Mouse (Mus musculus): ENCODE measurements at regions not wholly inside any gene's neighbourhood (a gene's known extent, or its start where the extent isn't known, plus 50 kb on each side); places are given as distances from the start of the nearest gene placed in this dataset.

DNA sequence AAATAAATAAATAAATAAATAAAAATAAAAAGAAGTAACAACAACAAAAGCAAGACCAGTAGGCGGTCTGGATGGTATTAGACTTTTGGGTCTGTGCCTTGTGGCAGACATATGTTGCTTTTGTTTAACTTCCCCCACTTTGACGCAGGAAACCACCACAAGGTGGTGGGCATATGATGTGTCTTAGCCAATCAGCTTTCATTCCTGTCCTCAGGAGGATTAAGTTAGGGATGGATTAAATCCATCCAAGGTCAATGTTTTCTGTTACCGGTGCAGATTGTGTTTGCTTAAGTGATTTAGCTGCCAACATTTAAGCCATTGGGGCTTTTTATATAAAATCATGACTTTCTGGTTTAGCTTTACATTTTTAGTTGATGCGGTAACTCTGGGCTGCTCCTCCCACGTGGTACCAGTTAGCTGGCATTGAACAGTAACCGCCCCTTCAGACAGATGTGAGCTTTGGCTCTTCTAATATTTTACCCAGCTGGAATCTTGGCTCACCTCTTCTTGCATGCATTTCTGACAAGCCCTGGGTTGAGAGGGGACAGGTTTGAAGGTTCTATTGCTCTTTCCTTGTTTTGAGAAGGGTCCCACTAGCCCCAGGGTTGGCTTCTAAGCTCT lies 121.0 kb upstream of the Xylt1 start:
- no peak overlapping the region for H3K9ac ChIP-seq
- H3K9me3 ChIP-seq (replicated peaks), result no peaks in the 10 kb centered on the region
- 71% methylated on average over 6 of the region's 6 CpGs for WGBS
- no peaks in the 10 kb centered on the region for H3K36me3 ChIP-seq
- H3K4me3 ChIP-seq, result no peak overlapping the region
- no peak overlapping the region for H3K27ac ChIP-seq
- no peaks in the 10 kb centered on the region for H3K27me3 ChIP-seq
- H3K4me1 ChIP-seq, result peaks cover 9% of the 10 kb centered on the region; the same call in 1 of the 2 replicates
- H3K4me2 ChIP-seq (replicated peaks), result no peak overlapping the region
- no peak for ATAC-seq (ENCODE audit: low FRiP score)

DNA sequence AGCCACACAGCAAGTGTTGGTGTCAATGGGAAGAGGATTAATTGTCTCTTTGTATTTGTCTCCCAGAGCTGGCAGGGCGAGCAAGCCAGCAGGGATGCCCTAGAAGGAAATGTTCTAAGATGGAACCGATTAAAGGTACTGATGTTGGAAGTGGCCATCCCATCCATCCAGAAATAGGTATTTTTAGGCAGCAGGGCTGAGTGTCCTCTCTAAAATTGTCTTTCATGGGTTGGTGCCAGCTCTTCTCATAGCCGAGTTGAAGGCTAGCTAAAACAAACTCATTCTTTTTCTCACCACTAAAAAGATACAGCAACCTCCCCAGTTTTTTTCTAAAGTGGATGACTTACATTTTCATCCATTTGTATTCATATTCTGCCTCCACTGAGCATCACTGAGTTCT lies 120.2 kb upstream of the Xylt1 start:
- no peak overlapping the region for H3K4me3 ChIP-seq
- H3K36me3 ChIP-seq, result no peaks in the 10 kb centered on the region
- no peak overlapping the region for H3K9ac ChIP-seq
- WGBS, result 71% methylated on average over 3 of the region's 3 CpGs
- H3K27me3 ChIP-seq, result no peaks in the 10 kb centered on the region
- ATAC-seq (ENCODE audit: low FRiP score), result no peak
- no peak overlapping the region for H3K27ac ChIP-seq
- H3K9me3 ChIP-seq (replicated peaks), result no peaks in the 10 kb centered on the region
- no peak overlapping the region for H3K4me2 ChIP-seq (replicated peaks)
- H3K4me1 ChIP-seq, result peaks cover 9% of the 10 kb centered on the region; the same call in 1 of the 2 replicates

DNA sequence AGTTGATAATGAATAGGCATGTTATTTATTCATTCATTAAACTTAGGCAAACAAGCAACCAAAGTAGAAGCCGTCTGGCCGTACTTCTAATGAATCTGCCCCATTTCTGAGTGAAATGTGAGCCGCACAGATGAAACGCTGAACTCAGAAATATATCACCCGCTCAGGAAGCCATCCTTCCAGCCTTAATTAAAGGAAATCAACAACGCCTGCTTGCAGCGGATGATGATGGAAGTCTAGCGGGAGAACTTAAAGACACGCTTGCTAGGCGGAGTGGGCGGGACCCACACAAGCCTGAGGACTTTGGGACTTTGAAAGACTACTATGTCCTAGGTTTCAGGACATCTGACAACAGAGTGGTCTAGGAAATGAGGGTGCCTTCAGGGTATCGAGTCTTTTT lies 117.7 kb upstream of the Xylt1 start:
- Histone ChIP-seq H3K27ac (no peak overlapping the region), H3K9me3 (replicated peaks) (no peaks in the 10 kb centered on the region), H3K4me2 (replicated peaks) (no peak overlapping the region), H3K9ac (no peak overlapping the region), H3K36me3 (no peaks in the 10 kb centered on the region), H3K4me3 (no peak overlapping the region), H3K4me1 (peaks cover 9% of the 10 kb centered on the region; the same call in 1 of the 2 replicates), H3K27me3 (no peaks in the 10 kb centered on the region)
- WGBS, result 86% methylated on average over 12 of the region's 12 CpGs
- ATAC-seq (ENCODE audit: low FRiP score), result no peak

GRCm38 (mm10) chr7:117264341-117264740 lies 116.4 kb upstream of the Xylt1 start:
- Histone ChIP-seq H3K4me1 (0 out of 2 replicates have a peak, but pooled peaks cover 5% of the 10 kb centered on the region), H3K27ac (no peak overlapping the region), H3K4me2 (replicated peaks) (no peak overlapping the region), H3K4me3 (no peak overlapping the region), H3K9me3 (replicated peaks) (no peaks in the 10 kb centered on the region), H3K9ac (no peak overlapping the region), H3K36me3 (no peaks in the 10 kb centered on the region), H3K27me3 (no peaks in the 10 kb centered on the region)
- 89% methylated on average over 6 of the region's 6 CpGs for WGBS
- ATAC-seq (ENCODE audit: low FRiP score), result no peak

- Histone ChIP-seq H3K4me3 (no peak overlapping the region), H3K4me2 (replicated peaks) (no peak overlapping the region), H3K27ac (no peak overlapping the region), H3K27me3 (no peaks in the 10 kb centered on the region), H3K36me3 (no peaks in the 10 kb centered on the region), H3K9me3 (replicated peaks) (no peaks in the 10 kb centered on the region), H3K4me1 (no peaks in the 10 kb centered on the region), H3K9ac (no peak overlapping the region)
- 92% methylated on average over 7 of the region's 7 CpGs for WGBS
- ATAC-seq (ENCODE audit: low FRiP score), result no peak
Observed at GRCm38 (mm10) chr7:117268096-117268495, 112.7 kb upstream of the Xylt1 start.

GRCm38 (mm10) chr7:117269263-117269897 lies 111.4 kb upstream of the Xylt1 start:
- 70% methylated on average over 10 of the region's 10 CpGs for WGBS
- Histone ChIP-seq H3K4me3 (no peak overlapping the region), H3K27me3 (no peaks in the 10 kb centered on the region), H3K4me2 (replicated peaks) (no peak overlapping the region), H3K9me3 (replicated peaks) (no peaks in the 10 kb centered on the region), H3K4me1 (no peaks in the 10 kb centered on the region), H3K9ac (no peak overlapping the region), H3K27ac (no peak overlapping the region), H3K36me3 (no peaks in the 10 kb centered on the region)
- ATAC-seq (ENCODE audit: low FRiP score), result no peak

DNA sequence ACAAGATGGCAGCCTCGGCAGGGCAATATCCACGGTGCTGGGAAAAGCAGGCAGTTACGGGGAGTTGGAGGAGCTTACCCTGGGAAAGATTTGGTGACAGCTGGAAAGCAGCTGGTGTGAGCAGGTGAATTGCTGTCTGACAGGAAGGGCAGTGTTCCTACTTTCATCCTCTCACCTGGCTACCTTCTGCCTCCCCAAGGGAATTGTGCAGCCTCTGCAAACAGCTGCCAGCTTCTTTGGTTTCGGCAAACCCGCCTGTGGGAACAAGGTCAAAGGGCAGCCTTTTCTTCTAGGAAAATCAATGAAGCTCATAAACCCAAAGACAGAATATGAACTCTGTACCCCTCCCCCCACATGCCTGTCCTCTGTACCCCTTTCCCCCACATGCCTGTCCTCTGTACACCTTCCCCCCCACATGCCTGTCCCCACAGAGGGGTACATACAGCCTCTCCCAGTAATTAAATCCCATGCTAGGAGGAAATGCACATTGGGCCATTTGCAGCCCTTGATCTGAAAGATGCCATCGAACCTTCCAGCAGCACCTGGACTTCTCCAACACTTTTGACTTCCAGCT lies 102.3 kb upstream of the Xylt1 start:
- H3K9ac ChIP-seq, result no peak overlapping the region
- H3K9me3 ChIP-seq (replicated peaks), result no peaks in the 10 kb centered on the region
- no peaks in the 10 kb centered on the region for H3K27me3 ChIP-seq
- no peak overlapping the region for H3K4me2 ChIP-seq (replicated peaks)
- ATAC-seq (ENCODE audit: low FRiP score), result no peak
- H3K4me1 ChIP-seq, result no peaks in the 10 kb centered on the region
- H3K27ac ChIP-seq, result no peak overlapping the region
- no peak overlapping the region for H3K4me3 ChIP-seq
- 40% methylated on average over 6 of the region's 6 CpGs for WGBS
- no peaks in the 10 kb centered on the region for H3K36me3 ChIP-seq

DNA sequence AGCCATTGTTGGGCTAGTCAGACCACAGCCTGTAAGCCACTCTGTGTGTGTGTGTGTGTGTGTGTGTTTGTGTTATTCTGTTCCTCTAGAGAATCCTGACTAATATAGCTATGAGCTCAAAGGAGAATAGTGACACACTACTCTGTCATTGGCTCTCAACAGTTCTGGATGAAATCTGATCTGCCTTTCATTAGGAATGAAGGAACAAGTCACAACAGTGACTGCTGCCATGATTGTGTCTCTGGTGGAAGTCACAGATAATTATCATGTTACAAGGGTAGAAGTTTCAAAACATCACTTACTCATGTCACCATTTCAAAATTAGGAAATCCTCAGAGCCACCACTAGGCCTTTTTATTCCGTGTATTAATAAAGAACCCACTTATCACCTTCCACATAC lies 98.6 kb upstream of the Xylt1 start:
- Histone ChIP-seq H3K9me3 (replicated peaks) (no peaks in the 10 kb centered on the region), H3K27me3 (no peaks in the 10 kb centered on the region), H3K36me3 (no peaks in the 10 kb centered on the region), H3K27ac (no peak overlapping the region), H3K4me1 (no peaks in the 10 kb centered on the region), H3K4me3 (no peak overlapping the region), H3K4me2 (replicated peaks) (no peak overlapping the region), H3K9ac (no peak overlapping the region)
- WGBS, result 89% methylated on average over 1 of the region's 1 CpGs
- ATAC-seq (ENCODE audit: low FRiP score), result no peak

DNA sequence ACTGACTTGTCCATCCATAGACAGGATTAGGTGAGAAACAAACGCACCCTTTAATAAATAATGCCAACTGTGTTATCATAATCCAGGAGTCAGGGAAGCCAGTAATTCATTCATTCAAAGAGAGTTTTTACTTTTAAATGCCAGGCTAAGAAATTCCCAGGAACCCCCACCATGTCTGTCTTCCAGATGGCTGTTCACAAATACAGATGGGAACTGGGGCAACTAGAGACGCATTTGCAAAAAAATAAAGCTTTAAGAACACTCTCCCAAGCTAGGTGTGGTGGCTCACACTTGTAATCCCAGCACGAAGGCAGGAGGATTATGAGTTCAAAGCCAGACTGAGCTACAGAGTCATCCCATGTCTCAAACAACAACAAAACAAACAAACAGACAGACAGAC lies 95.6 kb upstream of the Xylt1 start:
- 88% methylated on average over 3 of the region's 3 CpGs for WGBS
- Histone ChIP-seq H3K27ac (no peak overlapping the region), H3K36me3 (no peaks in the 10 kb centered on the region), H3K27me3 (no peaks in the 10 kb centered on the region), H3K9ac (no peak overlapping the region), H3K4me3 (no peak overlapping the region), H3K9me3 (replicated peaks) (no peaks in the 10 kb centered on the region), H3K4me2 (replicated peaks) (no peak overlapping the region), H3K4me1 (no peaks in the 10 kb centered on the region)
- no peak for ATAC-seq (ENCODE audit: low FRiP score)

- ATAC-seq (ENCODE audit: low FRiP score), result no peak
- WGBS, result 84% methylated on average over 5 of the region's 5 CpGs
- H3K4me2 ChIP-seq (replicated peaks), result no peak overlapping the region
- no peaks in the 10 kb centered on the region for H3K27me3 ChIP-seq
- H3K9me3 ChIP-seq (replicated peaks), result no peaks in the 10 kb centered on the region
- no peak overlapping the region for H3K9ac ChIP-seq
- no peaks in the 10 kb centered on the region for H3K36me3 ChIP-seq
- no peaks in the 10 kb centered on the region for H3K4me1 ChIP-seq
- H3K4me3 ChIP-seq, result no peak overlapping the region
- H3K27ac ChIP-seq, result no peak overlapping the region
Observed at GRCm38 (mm10) chr7:117285985-117286384, 94.8 kb upstream of the Xylt1 start.

GRCm38 (mm10) chr7:117303705-117304104 lies 77.1 kb upstream of the Xylt1 start:
- Histone ChIP-seq H3K4me3 (no peak overlapping the region), H3K36me3 (no peaks in the 10 kb centered on the region), H3K4me2 (replicated peaks) (no peak overlapping the region), H3K4me1 (no peaks in the 10 kb centered on the region), H3K9me3 (replicated peaks) (no peaks in the 10 kb centered on the region), H3K27me3 (0 out of 2 replicates have a peak, but pooled peaks cover 6% of the 10 kb centered on the region), H3K9ac (no peak overlapping the region), H3K27ac (no peak overlapping the region)
- 64% methylated on average over 2 of the region's 2 CpGs for WGBS
- no peak for ATAC-seq (ENCODE audit: low FRiP score)

DNA sequence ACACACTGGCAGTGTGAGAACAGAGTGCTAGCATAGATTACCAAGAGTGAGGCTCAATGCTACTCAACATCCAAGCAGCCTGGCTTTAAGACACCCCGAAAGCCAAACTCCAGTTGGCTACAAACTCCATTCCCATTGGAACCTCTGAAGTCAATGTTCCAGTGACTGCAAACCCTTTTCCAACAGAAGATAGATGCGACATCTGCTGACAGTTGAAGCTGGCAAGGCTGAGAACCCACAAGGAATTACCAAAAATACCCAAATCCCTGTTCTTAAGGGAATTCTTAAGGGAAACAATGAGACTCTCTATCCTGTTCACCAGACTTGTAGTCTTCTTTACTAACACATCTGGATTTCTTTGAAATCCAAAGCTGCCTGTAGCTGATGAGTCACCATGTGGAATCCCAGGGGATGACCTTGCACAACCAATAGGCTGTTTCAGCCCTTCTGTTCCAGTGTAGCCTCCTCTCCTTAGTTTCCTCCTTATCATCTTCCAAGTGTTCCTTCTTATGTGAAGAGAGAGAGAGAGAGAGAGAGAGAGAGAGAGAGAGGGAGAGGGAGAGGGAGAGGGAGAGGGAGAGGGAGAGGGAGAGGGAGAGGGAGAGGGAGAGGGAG lies 70.1 kb upstream of the Xylt1 start:
- Histone ChIP-seq H3K27me3 (no peaks in the 10 kb centered on the region), H3K27ac (no peak overlapping the region), H3K4me3 (no peak overlapping the region), H3K4me1 (no peaks in the 10 kb centered on the region), H3K36me3 (no peaks in the 10 kb centered on the region), H3K4me2 (replicated peaks) (no peak overlapping the region), H3K9me3 (replicated peaks) (no peaks in the 10 kb centered on the region), H3K9ac (no peak overlapping the region)
- ATAC-seq (ENCODE audit: low FRiP score), result no peak
- 85% methylated on average over 2 of the region's 2 CpGs for WGBS
